Mouse (Mus musculus) megakaryocyte, adult 5-6 weeks (primary cell): ENCODE results near the gene Neurog3. TPM values are rescaled to one million over a fixed set of nuclear protein-coding genes. Genes with fewer than 3 reads are reported as not detected.
A peak's percentile ranks its signal among the peaks of the same experiment; 100 is the strongest.

ENCODE experiments used
- ATAC-seq: 2 replicates; pipeline ENCODE4 v1.8.0; 2016; ENCODE audit warnings: mild to moderate bottlenecking, inconsistent platforms; ENCODE audit not compliant: poor library complexity, severe bottlenecking
- total RNA-seq, 2 experiments: library from RNA; stranded (forward) in 1 of 2; stranded (reverse) in 1 of 2; fragments of 153-499, 151-499 nt in 1 of 2; fragments of 221-1000, 200-1000 nt in 1 of 2; gene quantifications; 2 replicates each; pipeline versions ENCODE4 v1.2.3 to v1.2.4; 2015 to 2017

Gene Neurog3
- not detected in 2 replicates for total RNA-seq (2015)
- not detected in 2 replicates for total RNA-seq (2017)

- ATAC-seq = peak; percentile 83
These were observed at the start of gene Neurog3 for GRCm38 (mm10) chr10:62132691-62133281. Gene Neurog3, plus strand, starts transcription at chr10:62133090.

DNA sequence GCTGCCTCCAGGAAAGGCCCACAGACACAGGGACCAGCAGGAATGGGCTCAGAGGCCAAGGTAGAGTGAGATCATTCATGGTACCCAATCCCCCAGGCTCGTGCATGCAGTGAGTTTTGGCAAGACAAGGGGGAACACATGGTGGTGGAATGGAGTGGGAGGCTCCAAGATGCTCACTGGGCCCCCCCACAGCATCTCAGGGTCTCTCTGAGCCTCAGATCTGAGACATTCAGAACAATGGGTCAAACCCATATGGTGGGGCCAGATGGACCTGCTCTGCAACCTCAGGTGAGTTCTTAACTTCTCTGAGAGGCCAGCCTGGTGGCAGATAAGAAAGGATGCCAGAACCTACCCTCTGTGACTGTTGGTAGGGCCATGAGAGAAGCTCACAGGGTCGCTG, 46.8 kb upstream of the Neurog3 start:
- no peak for ATAC-seq

GRCm38 (mm10) chr10:62086826-62087225, 46.1 kb upstream of the Neurog3 start:
- no peak for ATAC-seq

DNA sequence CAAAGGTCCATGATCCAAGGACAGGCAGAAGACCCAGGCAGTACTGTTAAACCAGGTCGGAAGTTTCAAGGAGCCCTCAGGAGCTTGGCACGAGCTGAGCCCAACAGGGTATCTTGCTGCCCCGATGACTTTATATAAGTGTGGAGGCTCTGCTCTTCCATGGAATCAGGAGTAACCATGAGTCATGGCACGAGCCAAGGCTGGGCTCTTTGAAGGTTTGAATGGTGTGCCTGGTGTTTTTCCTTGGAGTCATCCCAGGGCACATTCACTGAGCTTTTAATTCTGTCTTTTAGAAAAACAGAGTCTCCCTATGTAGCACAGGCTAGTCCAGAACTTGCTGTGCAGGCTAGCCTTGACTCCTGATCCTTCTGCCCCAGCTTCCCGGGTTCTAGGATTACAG, 44.5 kb upstream of the Neurog3 start:
- ATAC-seq = no peak

DNA sequence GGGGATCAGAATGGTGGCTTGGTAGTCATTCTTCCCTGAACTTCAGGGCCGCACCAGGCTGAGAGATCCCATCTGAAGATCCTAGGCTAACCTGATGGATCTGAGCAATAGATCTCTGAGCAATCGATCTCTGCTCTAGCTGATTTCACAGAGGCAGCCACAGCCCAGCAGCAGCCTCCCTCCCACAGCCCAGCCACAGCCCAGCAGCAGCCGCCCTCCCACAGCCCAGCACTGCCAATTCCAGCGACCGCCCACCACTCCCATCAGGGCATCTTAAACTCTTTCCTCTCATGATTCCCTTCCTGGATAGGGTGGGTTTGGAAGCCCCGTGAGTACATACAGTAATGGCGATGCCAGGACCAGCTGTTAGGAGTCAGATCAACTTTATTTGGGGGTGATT, 43.8 kb upstream of the Neurog3 start:
- no peak for ATAC-seq

DNA sequence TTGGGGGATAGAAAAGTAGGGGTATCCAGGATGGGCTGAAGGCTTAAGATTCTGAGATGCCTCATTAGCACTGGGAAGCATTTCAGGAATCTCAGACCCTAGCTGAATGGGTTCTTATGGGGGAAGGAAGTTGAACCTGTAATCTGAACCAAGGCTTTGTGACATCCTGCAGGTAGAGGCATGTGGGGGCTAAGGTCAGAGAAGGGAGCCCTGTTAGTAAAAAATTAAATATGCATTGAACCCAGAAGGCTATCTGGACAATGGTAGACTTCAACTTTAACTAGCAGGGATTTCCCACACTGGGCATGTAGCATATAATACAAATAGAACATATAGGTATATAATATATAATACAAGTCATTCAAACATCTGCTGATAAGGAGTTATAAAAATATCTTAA, 43.4 kb upstream of the Neurog3 start:
- ATAC-seq = no peak

DNA sequence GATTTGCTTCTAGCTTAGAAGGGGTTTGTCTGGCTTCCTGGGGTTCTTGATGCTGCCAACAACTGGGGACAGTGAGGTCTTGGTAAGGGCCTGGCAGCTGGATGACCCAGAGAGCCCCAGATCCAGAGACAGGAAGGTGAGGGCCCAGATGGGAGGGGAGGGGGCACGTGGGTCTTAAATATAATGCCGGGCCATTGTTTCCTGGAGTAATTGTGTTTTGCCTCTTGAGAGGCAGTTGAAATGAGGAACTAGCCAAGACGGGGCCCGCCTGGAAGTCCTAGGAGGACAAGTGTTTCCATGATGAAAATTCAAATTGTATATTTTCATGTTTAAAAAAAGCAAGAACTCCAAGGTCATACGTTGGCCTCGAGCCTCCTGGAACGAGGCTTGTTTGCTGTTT, 39.0 kb upstream of the Neurog3 start:
- ATAC-seq = no peak

DNA sequence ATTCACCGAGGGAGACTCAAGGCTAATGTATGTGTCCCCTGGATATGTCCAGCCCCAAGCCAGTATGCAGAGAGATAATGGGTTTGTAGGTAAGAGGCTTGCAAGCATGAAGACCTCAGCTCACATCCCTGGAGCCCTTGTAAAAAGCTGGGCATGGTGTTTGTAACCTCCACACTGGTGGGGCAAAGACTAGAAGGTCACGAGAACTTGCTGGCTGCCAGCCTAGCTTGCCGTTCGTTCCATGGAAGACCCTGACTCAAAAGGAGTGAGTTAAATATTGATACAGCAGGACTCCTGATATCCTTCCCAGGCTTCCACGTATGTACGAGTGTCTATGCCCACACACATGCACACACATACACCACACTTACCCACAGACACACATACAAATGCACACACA, 38.5 kb upstream of the Neurog3 start:
- ATAC-seq = no peak

DNA sequence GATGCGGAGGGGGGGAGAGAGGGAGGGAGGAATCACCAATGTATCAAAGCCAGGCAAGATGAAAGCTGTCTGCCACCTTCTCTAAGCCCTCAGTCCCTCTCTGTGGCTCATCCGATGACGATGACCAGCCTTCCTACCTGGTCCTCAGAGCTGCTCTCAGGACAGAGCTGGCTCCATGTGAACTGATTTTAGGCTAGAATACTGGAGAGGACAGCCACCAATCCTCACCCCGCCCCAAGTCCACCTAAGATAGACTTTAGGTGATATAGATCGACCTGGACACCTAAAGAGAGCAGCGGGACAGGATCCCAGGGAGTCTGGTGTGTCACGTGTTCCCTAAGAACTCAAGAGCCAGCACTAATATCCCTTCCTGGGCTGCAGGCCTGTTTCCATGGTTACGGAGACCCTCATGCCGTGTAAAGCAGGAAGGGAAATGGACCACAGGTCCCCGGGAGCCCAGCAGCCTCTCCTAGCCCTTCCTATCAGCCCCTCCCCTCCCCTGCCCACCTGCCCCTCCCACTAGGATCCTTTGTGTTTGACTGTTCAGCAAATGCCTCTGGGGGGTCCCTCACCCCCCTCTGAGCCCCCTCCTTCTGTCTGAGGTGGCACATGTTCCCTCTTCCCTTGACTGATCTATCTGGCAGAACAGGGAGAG, 33.0 kb upstream of the Neurog3 start:
- no peak for ATAC-seq

- ATAC-seq = peak; percentile 75
These were observed 31.1 kb upstream of the Neurog3 start for GRCm38 (mm10) chr10:62101504-62102439.

DNA sequence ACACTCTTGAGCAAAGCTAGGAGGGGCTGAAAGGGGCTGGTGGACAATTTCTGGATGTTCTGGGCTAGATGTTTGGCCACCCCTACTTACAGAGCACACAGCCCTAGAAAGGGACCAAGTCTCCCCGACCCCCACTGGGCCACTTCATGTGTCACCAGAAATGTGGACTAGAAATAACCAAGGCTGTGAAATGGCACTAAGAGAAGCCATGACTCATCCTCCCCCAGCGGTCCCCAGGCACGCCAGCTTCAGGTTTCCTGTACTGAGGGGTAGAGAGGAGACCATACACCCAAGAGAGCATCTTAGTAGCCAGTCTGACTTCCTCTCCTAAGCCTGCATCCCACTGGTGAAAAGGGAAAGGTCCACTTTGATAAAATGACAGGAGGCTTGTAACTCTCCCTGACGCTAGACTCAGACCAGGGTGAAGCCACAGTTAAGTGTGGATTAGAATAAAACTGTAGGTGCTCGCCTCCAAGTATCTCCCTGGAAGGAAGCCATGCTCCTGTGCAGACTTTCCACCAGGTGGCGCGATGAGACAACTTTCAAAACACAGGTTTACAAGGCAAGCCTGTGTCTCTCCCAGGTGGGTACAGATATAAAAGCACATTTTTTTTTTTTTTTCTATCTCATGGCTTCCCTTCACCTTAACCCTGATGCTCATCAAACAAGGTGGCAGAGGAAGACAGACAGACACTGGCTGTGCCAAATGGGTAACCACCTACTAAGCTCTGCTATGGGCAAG, 27.9 kb upstream of the Neurog3 start:
- ATAC-seq = peak; percentile 61; the same call in 1 of the 2 replicates

DNA sequence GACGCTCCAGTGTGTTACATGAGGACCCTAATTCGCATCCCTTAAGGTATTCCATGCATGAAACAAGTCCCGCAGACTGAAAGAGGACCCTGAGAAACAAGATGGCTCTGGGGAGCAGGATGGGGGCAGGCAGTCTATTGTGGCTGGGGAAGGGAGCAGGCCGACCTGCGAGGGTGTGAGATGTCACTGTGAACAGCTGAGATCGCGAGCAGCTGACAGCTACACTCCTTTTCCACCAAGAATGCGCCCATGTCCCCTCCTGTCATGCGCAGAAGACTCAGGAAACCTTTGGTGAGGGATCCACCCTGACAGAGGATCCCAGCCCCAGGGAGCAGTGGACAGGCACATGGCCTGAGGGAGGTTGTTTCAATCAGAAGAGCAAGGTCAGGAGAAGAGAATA, 25.8 kb upstream of the Neurog3 start:
- no peak for ATAC-seq

DNA sequence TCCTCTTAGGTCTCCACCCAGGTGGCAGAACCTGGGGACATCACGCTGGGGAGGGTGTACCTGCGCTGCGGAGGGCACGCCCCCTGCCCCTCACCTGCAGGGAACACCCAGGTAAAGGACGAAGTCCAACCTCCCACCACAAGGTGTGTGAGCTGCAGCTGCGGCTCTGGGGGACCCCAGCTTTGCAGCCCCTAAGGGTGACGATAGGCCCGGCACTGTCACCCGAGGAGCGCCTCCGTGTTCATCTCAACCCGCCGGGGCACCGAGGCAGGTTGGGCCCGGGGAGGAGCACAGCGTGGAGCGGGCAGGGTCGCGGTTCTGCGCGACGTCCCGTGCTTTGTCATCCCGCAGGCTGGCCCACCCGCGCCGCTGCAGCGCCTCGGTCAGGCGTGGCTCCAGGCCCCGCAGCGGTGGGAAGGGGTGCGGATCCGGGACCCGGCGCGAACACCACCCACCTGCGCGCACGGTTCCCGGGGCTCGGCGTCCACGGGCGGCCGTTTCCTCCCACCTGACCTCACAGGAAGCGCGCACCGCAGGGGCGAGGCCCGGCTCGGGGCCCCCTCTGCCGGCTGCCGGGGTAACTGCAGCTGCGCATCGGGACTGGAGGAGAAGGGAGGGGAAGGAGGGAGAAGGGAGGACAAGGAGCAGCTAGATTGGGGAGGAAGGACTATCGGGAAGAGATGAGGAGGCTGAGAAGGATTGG, 22.2 kb upstream of the Neurog3 start:
- peak; percentile 97 for ATAC-seq

- ATAC-seq = 0 out of 2 replicates have a peak, but pooled peaks have one; percentile 12
These were observed 21.7 kb upstream of the Neurog3 start for GRCm38 (mm10) chr10:62111207-62111576.

DNA sequence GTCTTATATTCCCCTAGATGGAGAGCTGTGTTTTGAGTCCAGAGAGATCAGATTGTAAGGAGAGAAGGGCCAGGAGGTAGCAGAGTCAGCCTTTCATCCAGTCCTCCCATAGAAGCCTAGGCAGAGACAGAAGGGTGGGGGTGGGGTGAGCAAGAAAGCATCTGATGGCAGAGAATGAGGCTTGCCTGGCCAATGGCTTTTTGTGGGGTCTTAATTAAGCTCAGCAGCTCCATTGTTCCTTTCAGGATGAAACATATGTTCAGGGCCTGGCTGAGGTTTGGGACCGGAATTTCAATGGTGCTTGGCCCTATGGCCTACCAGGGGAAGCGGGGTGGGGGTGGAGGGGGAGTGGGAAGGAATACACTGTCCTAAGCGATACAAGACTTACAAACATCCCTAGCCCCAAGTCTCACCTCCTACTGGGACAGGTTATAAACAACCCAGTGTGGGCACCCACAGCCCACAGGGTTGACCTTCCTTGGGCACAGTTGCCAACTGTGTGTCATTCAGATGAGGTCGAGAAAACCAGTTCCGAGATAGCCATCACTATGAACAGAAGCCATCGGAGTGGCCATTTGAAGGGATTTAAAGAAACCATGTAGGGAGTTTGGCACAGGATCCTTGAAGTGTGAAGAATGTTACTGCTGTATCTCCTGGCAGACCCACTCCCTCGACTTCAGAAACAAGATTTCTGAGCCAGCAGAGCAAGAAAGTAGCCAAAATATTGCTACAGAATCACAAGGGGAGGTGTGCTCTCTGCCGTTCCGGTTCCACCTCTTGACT, 18.8 kb upstream of the Neurog3 start:
- no peak for ATAC-seq

- no peak for ATAC-seq
These were observed 5.8 kb upstream of the Neurog3 start for GRCm38 (mm10) chr10:62127137-62127536.

GRCm38 (mm10) chr10:62127711-62128231, 5.1 kb upstream of the Neurog3 start:
- ATAC-seq = no peak

DNA sequence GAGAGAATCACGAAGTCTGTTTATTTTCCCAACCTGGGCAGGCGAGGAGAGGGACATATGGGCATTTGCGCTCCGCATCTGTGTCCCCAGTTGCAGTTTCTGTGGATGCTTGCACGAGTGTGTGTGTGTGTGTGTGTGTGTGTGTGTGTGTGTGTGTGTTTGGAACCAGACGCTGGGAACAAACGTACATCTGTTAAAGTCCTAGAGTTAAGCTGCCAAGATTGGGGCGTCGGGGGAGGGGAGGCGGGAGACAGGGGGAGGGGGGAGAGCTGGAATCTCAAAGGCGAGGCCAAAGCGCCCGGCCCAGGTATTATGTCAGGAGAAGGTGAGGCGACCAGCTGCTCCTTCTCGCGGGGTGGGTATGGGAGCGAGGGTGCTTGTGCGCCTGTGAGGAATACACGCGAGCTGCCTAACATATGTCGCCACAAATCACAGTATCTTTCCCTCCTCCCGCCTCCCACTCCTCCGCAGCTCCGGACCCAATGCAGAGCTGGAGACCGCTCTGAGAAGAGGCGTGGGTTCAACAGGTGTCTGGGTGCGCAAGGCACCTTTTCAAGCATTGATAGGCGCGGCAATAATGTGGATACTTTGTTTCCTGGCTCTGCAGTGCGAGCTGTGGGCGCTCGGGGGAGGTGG, 4.5 kb upstream of the Neurog3 start:
- no peak for ATAC-seq
